Mouse (Mus musculus) bone marrow macrophage, adult 2 months (primary cell): ENCODE results near the gene Mboat1.

ENCODE experiments used
- CTCF ChIP-seq: IDR thresholded peaks from 2 replicates; pipeline ENCODE4 v1.5.1; 2012; ENCODE audit warnings: low read depth, mild to moderate bottlenecking, low read length, moderate library complexity
- POLR2A ChIP-seq: IDR thresholded peaks from 2 replicates; pipeline ENCODE4 v1.6.1; 2012; ENCODE audit warnings: mild to moderate bottlenecking, low read depth, low read length, borderline replicate concordance

DNA sequence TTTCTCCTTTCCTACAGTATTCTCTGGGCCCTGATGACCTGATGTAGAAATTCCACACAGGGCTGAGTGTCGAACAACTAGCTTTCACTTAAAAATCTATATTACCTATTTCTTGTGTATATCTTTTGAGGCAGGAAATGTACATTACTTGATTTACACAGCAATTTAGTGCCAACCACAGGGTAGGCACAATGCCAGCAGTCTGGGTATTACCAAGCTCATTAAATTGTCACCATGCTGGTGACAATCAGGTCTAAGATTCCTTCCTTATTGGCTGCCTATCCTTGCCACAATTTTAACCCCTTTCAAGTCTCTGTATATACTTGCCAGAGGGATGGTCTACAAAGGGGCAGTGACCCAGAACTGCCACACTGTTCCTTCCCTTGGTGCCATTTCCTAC is 71.9 kb downstream of the Mboat1 start:
- TF ChIP-seq POLR2A (no peak), CTCF (no peak)
